Mouse (Mus musculus) embryonic fibroblast, embryonic 13.5 days (primary cell): ENCODE measurements at regions not wholly inside any gene's neighbourhood (a gene's known extent, or its start where the extent isn't known, plus 50 kb on each side); places are given as distances from the start of the nearest gene placed in this dataset.

Experiments used
- CTCF ChIP-seq: IDR thresholded peaks from 2 replicates; pipeline ENCODE4 v1.5.1; 2011; ENCODE audit warnings: mild to moderate bottlenecking, control low read depth, low read length, moderate library complexity, borderline replicate concordance; ENCODE audit not compliant: insufficient read depth
- POLR2A ChIP-seq: IDR thresholded peaks from 2 replicates; pipeline ENCODE4 v1.6.1; 2011; ENCODE audit warnings: low read depth, mild to moderate bottlenecking, control low read depth, low read length, moderate library complexity

DNA sequence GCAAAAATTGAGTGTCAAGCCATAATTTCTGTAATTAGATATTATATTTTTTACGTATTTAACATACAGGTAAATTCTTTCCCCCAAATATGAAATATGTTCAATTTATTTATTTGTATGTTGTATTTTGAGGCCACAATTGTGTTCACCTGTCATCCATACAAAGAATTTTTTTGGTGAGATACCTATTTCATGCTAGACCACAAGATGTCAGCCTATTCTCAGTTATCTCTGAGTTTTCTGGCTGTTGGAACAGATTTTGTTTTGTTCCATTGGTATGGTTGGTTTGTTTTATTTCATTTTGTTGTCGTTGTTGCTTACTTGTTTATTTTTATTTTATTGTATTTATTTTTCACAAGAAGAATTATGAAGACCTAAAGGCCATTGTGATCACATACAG, 70.3 kb upstream of the Sptlc3 start:
- TF ChIP-seq CTCF = no peak
- TF ChIP-seq POLR2A = no peak
